Mouse (Mus musculus) heart, postnatal 10 days (tissue): ENCODE results near the gene Gpnmb. TPM values are rescaled to one million over a fixed set of nuclear protein-coding genes. Genes with fewer than 3 reads are reported as not detected.

Source experiments
- DNase-seq, 2 experiments: peaks; one replicate each; pipeline ENCODE4 v3.0.0; 2021
- intact Hi-C: fragments of 180-260 bp; cut with DNase I; formaldehyde crosslinking; loops from one replicate; pipeline ENCODE4 v1.15.1; 2025
- total RNA-seq, 2 experiments: library from RNA; stranded (reverse); gene quantifications; 2 replicates each; pipeline ENCODE4 v1.2.3; 2021

Gene Gpnmb
- total RNA-seq, 2 experiments from 2014 or later = 0.43 to 0.52 TPM

DNA sequence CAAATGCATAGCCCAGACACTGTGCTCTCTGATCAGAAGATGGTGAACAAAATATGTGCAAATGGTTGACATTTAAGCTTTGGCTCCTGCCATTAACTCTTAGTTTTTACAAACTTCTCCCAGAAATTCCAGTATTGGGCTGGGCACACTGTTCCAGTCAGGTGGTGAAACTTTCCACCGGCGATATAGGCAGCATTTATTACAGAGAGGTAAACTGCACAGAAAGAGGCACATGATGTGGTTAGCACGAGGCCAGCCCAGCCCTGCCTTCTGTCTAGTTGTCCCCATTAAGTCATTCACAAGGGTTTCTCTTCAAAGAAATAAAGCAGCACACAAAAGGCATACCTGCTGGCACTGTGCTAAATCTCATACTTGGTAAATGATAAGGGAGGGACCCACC is 7.6 kb upstream of the Gpnmb start:
- no peak for DNase-seq
- intact Hi-C loops = no loop called here

DNA sequence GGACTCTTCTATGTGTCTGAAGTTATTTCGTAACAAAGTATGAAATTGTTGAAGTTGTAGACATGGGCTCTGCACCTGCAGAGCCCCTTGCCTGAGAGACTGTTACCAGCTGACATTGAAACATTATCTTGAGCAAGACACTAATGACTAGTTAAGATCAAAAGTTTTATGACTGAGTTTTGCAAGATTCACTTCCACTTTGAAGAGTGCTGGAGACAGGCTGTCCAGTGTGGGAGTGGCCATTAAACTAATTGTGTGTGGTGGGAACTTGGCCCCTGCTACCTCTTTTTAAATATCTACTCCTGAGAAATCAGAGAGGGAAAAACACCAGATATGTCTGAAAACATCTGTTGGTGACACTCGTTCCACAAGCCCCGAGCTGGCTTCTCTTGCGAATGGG is 5.1 kb upstream of the Gpnmb start:
- DNase-seq = no peak
- intact Hi-C loops = no loop called here

DNA sequence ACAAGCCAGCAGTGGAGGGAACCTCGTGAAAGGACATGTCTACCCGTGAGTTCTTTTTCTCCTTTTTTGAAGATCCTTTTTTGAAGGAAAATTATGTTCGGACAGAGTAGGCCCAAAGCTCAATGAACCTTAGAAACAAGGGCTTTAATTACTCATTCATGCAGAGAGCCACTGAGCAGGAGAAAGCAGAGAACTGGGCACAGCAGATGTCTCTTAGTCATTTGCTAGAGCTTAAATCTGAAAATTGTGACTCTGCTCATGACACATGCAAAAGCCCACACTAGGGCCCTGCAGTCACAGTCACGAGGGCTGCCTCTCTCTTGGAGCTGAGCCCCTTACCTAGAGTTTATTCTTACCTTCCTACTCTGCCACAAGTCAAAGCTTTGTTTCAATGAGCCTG is 3.6 kb upstream of the Gpnmb start:
- intact Hi-C loops = no loop called here
- no peak for DNase-seq

DNA sequence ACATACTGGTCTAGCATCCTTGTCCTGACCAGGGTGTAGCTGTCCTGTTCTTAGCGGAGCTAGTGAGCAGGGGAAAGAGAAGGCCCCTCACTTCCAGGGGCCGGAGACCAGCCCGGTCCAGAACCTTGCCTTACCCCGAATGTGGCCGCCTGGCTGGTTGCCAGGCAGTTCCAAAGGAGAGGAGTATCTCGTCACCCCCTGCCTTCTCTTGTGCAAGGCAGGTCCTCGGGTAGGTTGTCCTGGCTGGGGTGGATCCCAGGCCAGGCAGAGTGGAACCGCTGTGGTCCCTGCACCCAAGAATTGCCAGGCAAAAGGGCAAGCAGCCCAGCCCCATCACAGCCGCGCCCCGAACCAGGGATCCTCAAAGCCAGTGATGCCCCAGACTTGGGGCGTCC is 919 bp downstream of the Gpnmb start:
- intact Hi-C loops = no loop called here
- DNase-seq = no peak

- peak; percentile 60 to 83 for DNase-seq
- intact Hi-C loops = no loop called here
Observed at GRCm38 (mm10) chr6:49039470-49040180, 3.3 kb downstream of the Gpnmb start.

DNA sequence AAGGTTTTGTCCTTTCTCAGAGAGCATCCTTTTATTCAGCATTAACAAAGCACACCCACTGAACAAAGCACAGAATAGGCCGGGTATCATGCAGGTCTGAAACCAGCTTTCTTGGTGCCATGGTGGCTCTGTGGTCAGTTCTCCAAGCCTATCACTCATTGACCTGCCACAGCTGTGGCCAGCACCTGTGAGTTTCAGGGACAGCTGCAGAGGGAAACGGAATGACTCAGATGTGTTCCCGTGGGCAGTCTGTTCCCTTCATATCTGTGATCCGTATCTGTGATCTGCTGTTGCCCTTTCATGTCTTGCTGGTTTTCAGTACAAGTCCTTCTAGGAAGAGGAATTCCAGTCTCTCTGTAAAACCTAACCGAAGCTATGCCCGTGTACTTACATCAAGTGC is 10.2 kb downstream of the Gpnmb start:
- intact Hi-C loops = no loop called here
- DNase-seq = no peak

DNA sequence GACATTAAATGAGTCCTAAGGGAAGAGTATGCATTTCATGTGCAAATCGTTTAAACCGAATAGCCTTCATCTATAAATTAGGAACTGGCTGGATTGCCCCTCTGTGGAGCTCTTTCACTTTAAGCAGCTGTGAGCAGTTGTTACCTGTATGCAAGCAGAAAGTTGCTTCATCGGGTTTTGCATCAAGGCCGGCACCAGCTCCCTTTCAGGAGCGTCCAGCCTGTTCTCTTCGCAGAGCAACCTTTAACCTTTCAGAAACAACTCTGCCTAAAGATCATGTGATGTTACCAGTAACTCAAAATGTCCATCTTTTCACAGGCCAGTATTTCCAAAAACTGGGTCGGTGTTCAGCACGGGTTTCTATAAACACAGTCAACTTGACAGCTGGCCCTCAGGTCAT is 10.6 kb downstream of the Gpnmb start:
- intact Hi-C loops = no loop called here
- no peak for DNase-seq

DNA sequence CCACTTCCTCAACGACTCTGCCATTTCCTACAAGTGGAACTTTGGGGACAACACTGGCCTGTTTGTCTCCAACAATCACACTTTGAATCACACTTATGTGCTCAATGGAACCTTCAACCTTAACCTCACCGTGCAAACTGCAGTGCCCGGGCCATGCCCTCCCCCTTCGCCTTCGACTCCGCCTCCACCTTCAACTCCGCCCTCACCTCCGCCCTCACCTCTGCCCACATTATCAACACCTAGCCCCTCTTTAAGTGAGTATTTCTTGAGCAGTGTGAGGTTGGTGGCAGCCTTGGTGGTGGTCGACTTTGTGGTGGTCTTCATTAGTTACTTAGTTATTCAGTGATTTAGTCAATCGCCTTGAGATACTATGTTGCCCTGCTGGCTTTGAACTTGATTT is 11.5 kb downstream of the Gpnmb start:
- intact Hi-C loops = no loop called here
- DNase-seq = no peak

- intact Hi-C loops = no loop called here
Observed at GRCm38 (mm10) chr6:49048395-49048794, 12.0 kb downstream of the Gpnmb start.

DNA sequence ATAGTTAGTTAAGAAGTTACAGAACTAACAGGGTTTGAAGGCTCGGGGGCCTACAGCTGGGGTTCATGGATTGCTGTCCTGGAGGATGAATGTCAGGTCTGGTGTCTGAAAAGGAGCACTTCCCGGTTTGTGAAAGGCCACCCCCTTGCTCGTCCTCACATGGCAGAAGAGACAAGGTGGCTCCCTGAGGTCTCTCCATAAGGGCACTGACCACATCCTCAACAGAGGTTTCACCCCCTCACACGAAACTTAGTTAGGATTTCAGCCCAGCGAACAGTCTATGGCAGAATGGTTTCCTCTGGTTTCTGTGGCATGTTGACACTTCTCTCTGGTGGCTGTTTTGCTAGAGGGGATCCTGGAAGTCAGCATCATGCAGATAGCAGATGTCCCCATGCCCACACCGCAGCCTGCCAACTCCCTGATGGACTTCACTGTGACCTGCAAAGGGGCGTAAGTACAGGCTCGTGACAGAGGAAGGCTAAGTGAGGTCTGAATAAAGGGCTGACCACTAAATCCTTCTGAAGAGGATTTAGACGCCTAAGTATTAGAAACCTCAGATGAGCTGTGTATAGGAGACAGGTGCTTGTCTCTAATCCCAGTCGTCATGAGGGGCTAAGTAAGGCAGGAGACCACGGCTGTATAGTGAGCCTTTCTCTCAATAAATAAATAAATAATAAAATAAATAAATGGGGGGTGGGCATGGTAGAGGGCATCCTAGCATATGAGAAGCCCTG is 14.5 kb downstream of the Gpnmb start:
- DNase-seq = no peak
- intact Hi-C loops = no loop called here

More at GRCm38 (mm10) chr6:49048395-49048794, 12.0 kb downstream of the Gpnmb start:
- no peak for DNase-seq

- intact Hi-C loops = no loop called here
- no peak for DNase-seq
Observed at GRCm38 (mm10) chr6:49052191-49052590, 15.8 kb downstream of the Gpnmb start.

DNA sequence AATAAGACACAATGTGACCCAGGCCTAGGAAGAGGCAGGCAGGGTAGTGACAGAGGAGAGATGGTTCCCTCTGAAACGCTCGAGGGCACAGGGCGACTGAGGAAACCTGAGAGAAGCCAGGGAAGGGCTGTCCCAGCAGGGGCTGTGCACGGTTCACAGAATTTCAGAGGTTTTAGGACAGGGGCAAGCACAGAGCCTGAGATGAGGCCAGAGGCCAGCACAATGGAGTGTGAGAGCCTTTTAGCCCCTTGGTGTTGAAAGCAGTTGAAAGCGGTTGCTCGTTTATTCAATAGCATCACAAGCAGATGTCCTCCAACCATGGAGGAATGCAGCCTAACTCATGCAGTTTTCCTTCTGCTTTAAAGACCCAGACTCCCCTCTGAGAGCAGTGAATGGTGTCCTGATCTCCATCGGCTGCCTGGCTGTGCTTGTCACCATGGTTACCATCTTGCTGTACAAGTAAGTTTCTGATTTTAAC is 18.9 kb downstream of the Gpnmb start:
- intact Hi-C loops = loop anchor here (5.0 kb wide), 2 partner anchors 87 to 342 kb away; partner anchors contain the start of gene Stk31
- no peak for DNase-seq

DNA sequence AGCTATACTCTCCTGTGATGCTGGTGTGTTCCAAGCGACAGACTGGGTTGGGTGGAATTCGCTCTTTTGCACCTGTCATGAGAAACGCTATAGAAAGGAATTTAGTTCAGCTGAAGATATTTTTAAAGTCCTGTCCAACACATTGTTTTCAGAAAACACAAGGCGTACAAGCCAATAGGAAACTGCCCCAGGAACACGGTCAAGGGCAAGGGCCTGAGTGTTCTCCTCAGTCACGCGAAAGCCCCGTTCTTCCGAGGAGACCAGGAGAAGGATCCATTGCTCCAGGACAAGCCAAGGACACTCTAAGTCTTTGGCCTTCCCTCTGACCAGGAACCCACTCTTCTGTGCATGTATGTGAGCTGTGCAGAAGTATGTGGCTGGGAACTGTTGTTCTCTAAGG is 19.7 kb downstream of the Gpnmb start:
- no peak for DNase-seq
- intact Hi-C loops = loop anchor here (5.0 kb wide), 2 partner anchors 86 to 341 kb away; partner anchors contain the start of gene Stk31

- intact Hi-C loops = loop anchor here (1.0 to 5.0 kb wide), 3 partner anchors 85 to 340 kb away; partner anchors contain the start of gene Stk31
- peak; percentile 78 to 84 for DNase-seq
Observed at GRCm38 (mm10) chr6:49057053-49058021, 21.0 kb downstream of the Gpnmb start.

DNA sequence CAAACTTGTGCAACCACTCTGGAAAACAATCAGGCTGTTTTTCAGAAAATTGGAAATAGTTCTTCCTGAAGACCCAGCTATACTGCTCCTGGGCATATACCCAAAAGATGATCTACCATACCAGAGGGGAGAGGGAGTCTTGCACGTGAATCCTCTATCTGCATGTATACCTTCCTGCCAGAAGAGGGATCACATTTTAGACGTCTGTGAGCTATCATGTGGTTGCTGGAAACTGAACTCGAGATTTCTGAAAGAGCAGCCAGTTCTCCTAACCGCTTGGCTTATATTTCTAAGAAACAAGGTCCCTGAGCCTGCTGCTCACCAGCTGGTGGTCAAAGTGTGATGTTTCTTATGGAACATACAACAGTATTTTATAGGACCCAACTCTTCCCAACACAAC is 32.0 kb downstream of the Gpnmb start:
- intact Hi-C loops = no loop called here
- DNase-seq = no peak

GRCm38 (mm10) chr6:49073304-49074116 is 37.2 kb downstream of the Gpnmb start, which contains the start of gene Malsu1:
Gene Malsu1, plus strand, starts transcription at chr6:49073795.
- DNase-seq = peak; percentile 96 to 98
- intact Hi-C loops = loop anchor here (2.0 to 5.0 kb wide), 2 partner anchors 23 to 134 kb away; no protein-coding TSS in a partner anchor

DNA sequence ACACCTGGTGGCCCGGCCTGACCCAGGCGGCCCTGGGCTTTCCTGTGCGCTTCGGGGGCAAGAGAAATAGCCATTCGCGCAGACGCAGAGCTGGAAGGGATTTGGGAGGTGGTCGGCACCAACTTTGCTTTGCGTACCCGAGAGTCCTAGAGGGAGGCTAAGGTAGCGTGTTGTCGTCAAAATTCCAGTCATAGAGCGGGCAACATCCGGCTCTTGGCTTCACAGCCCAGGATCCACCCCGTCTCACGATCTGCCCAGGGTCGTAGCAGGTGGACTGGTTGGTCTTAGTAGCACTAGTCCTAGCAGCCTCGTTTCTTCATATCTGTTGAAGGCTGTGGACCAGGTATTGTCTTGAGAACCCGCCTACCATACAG is 37.8 kb downstream of the Gpnmb start:
- intact Hi-C loops = loop anchor here (2.0 to 5.0 kb wide), 2 partner anchors 23 to 133 kb away; no protein-coding TSS in a partner anchor

DNA sequence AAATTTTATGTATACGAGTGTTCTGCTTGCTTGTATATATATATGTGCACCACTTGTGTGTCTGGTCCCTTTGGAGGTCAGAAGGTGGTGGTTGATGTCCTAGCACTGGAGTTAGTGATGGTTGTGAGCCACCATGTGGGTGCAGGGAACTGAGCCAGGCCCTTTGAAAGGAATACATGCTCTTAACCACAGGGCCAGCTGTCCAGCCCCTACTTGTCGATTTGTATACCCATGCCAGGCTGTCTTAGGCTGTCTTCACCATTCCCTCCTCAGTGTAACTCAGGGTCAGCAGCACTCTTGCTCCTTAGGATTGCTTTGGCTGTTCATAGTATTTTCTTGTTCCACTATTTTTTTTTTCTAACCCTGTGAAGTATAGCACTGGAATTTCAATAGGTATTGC is 41.5 kb downstream of the Gpnmb start:
- no peak for DNase-seq
- intact Hi-C loops = no loop called here

More for the DNA sequence above, 37.8 kb downstream of the Gpnmb start:
- no peak for DNase-seq

DNA sequence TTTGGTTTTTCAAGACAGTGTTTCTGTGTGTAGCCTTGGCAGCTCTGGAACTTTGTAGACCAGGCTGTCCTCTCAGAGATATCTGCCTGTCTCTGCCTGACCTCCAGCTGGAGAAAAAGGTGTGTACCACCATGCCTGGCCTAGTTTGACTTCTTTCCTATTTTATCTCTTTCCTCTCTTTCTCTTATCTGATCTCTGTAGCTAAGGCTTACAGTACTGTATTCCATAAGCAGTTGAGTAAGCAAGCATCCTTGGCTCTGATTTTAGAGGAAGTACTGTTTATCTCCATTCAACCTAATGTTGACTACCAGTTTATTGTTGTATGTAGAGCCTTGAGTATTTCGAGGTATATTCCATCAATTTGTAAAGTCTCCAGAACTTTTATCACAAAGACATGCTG is 43.0 kb downstream of the Gpnmb start:
- intact Hi-C loops = no loop called here
- DNase-seq = no peak

GRCm38 (mm10) chr6:49083008-49083407 is 46.7 kb downstream of the Gpnmb start:
- no peak for DNase-seq
- intact Hi-C loops = no loop called here
